Mouse (Mus musculus) urinary bladder, postnatal 25 days (tissue): ENCODE data around the gene Sirt2.

Experiments used
- DNase-seq: peaks from one replicate; pipeline ENCODE4 v3.0.0; 2022; ENCODE audit warnings: low spot score

Sirt2 gene

GRCm38 (mm10) chr7:28795832-28796231 lies 29.3 kb downstream of the Sirt2 start:
- DNase-seq = no peak

DNA sequence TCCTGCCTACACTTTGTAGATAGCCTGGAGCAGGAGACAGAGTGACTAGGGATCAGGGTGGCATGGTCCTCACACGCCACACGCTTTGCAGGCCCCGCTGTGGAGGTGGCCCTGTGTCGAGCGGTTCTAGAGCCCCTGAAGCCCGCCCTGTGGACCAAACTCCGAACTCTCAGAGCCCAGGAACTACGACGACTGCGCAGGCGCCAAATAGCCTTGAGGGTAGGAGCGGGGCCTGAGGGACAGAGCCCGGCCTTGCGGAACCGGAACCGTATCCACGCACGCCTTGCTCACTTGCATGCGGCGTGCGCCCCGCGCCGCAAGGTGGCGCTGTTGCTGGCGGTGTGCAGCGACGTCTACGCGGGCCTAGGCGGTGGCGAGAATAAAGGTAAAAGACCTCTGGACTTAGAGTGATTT lies 30.0 kb downstream of the Sirt2 start:
- DNase-seq = peak; percentile 85

- no peak for DNase-seq
Observed at GRCm38 (mm10) chr7:28799994-28800393, 33.5 kb downstream of the Sirt2 start.

DNA sequence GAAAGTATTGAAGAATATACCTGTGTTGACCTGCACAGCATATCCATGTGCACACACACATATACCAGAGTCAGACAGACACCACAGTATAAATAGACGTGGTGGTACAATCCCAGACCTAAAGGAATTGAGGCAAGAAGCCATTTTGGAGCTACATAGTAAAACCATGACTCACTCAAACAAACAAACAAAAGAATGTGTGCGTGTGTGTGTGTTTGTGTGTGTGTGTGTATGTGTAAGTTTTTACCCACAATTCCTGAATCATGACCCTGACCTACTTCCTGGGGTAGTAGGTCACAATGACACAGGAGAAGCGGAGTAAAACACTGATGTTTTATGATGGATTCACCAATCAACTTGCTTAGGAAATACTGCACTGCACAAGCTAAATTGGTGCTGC lies 34.9 kb downstream of the Sirt2 start:
- DNase-seq = no peak

DNA sequence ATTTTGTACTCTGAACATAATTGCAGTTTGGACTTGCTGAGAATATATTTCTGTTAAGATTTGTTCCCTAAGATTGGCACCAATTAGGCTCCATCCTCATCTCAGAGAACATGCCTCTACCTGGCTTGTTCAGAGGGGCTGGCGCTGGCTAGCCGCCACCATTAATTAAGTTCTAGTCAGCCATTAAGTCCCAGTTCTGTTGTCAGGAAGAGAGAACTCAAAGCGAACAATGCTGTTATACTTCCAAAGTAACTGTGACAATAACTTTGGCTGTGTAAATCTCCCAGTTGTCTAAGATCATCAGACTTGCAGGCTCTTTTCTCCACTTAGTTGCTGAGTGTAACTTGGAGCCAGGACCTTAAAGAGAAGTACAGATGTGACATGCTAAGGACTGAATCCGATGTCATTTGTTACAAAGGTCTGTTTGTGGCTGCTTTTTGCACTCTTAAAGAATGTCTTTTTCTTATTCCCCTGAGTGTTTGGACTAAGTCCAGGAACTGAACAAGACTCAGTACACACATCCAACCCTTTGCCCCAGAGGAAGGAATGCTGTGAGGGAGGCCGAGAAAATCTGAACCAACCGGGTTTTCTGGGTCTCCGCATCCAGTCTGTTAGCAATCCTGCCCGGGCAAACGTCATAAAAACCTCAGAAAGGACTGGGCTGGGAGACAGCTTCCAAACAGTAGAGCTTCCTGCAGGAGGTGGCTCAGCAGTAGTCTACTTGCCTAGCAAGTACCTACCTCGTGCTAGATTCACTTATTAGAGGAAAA lies 35.6 kb downstream of the Sirt2 start:
- peak; percentile 61 for DNase-seq

DNA sequence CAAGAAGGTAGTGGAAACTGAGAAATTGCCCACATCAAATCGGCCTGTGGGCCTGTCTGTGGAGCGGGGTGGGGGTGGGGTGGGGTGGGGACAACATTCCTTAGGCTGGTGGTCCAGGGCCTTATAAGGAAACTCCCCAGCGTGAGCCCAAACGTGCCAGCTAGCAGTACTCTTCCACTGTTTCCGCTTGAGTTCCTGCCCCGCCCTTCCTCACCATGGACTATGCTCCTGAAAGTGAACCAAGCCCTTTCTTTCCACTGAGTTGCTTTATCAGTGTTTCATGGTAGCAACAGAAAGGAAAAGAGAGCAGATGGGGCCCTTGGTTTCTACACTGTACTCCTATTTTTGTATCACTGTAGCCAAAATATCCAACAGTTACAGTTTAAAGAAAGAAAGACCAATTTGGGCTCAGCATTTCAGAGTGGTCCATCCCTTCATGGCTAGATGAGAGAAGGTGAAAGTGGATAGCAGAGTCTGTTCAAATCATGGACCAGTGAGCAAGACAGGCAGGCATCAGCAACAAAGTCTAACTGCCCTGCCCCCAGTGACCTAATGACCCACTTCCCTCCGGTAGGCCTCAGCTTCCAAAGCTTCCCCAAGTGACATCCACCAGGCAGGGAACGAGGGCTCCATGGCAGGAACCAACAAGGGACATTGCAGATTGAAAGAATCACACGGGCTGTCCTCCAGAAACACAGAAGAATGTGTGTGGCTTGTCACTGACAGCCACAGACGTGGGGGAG lies 36.5 kb downstream of the Sirt2 start:
- DNase-seq = no peak

DNA sequence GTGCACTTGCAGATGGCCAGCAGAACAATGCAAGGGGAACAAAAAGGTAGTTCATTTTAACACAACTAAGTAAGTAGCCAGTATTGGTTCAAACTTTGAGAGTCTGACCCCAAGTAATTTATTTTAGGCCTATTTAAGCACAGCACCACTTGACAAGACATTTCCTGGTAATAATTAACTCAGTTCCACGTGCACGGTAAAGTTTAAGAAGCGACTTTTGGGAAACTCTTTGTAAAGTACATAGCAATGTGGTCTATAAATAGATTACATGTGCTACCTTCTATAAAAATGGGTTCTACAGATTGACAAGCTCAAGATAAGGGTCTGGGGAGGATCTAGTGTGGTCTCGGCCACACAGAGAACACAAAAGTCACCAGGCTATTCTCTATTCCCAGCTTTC lies 37.2 kb downstream of the Sirt2 start:
- no peak for DNase-seq

DNA sequence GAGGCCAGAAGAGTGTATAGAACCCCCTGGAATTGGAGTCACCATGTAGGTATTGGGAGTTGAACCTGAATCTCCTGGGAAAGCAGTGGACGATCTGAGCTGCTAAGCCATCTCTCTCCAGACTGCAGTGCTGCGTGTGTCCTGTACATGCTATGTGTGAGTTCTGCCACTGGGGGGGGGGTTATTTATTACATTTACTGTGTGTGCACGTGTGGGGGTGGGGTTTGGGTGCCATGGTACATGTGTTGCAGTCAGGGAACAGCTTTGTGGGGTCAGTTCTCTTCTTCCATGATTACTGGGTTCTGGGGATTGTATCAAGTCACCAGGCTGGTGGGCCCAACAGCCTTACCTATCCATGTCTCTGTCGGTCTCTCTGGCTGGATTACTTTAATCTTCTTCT lies 40.3 kb downstream of the Sirt2 start:
- no peak for DNase-seq

- no peak for DNase-seq
Observed at GRCm38 (mm10) chr7:28807641-28808220, 41.2 kb downstream of the Sirt2 start.

- no peak for DNase-seq
Observed at GRCm38 (mm10) chr7:28808221-28808941, 41.8 kb downstream of the Sirt2 start, which contains the start of gene Hnrnpl. Hnrnpl (plus strand) TSS chr7:28808541.

DNA sequence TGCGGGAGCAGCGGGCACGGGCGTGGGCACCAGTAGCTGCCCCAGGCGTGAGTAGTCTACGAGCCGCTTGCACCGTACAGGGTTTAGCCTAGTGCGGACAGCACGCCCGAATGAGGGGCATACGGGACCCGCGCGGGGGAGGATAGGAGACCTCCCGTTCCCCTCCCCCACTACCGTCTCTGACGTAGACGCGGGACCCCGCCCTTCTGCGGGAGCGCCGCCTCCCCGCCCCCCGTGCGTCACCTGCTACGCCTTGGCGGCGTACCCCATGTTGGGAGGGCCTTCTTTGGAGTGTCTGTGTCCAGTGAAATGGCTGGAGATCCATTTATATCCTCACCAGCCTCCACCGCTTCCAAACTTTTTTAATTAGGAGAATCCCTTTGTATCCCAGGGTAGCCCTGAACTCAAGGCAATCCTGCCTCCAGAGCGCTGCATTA lies 42.4 kb downstream of the Sirt2 start:
- peak; percentile 97 for DNase-seq

DNA sequence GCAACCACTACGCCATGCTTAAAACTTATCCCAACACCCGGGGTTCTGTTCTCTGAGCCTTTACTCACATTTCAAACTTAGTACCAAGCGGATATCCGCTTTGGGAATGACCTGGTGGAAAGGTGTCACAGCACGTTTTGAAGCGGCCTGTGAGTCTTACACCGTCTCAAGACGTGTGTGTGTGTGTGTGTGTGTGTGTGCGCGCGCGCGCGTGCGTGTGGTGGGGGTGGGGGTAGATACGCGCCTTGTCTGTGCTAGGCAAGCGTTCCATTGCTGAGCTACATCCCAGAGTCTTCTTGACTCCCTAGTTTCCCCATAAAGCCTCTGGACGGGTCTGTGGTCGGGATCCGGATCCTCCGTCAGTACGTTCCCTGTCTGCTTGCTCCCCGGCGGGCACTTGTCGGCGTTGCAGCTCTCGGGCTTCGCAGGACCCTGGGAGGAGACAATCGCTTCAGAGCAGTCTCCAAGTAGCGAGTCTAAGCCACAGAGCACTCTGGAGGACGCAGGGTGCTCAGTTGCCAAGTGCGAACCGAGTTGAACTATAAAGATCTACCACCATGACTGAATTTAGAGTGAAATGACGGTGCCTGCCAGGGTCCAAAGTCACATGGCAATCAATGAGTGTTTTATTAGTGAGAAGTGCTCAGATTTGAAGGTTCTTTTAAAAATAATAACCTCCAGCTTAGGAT lies 43.0 kb downstream of the Sirt2 start:
- DNase-seq = peak; percentile 56

GRCm38 (mm10) chr7:28810107-28811066 lies 43.9 kb downstream of the Sirt2 start:
- DNase-seq = peak; percentile 97

DNA sequence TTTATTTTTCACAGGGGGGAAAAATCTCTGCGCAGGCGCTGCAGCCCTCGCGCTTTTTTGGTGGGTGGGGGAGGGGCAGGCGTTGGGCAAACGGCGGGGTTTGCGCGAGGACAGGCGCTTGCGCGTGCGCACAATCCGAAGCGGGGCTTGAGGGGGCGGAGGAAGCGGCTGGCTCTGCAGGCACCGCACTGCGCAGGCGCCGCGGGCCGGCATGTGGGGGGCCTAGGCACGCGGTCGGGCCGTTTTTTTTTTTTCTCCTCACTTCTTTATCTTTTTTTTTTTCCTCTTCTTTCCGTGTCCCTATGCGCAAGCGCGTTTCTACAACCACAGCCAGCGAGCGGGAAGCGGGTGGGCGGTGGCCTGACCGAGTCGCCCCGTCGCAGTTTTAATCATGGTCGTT lies 44.7 kb downstream of the Sirt2 start:
- peak; percentile 93 for DNase-seq

DNA sequence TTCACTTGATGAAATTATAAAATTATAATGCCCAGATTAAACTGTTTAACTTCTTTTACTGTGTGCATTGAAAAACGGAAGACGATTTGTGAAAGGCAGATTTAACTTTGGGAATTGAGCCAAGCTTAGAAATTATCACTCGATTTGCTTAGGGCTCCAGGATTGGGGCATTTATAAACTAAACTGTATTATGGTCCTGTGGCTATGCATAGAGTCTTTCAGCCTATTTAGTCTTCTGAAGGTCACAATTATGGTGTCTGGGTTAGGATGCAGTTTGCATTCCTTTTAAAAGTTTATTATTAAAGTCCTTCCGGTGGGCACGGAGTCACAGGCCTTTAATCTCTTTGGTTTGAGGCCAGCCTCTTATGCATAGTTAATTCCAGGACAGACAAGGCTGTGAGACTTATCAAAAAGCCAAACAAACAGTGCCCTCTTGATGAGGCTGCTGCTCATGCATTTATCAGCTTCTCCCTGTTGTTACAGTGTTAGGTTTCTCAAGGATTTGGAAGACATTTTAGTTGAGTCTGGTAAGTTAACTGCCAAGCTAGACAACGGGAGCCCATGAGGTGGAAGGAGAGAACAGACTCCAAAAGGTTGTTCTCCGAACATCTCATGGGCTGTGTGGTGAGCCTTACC lies 45.2 kb downstream of the Sirt2 start:
- DNase-seq = no peak

DNA sequence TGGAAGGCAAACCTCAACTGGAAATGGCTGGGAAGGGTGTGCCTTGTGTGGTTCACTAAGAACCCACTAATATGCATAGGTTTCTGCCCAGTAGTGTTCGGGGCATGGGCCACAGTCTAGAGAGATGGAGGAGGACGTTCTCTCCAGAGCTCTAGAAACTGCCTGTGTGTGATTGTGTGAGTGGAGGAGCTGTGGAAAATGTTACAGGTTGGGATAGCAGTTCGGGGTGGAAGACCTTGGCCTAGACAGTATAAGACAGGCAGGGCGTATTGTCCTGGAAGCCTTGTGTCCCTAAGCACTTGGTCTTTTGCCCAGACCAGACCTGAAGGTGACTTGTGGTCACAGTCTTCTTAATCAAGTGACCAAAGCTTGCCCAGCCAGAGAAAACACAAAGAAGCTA lies 45.9 kb downstream of the Sirt2 start:
- DNase-seq = no peak

DNA sequence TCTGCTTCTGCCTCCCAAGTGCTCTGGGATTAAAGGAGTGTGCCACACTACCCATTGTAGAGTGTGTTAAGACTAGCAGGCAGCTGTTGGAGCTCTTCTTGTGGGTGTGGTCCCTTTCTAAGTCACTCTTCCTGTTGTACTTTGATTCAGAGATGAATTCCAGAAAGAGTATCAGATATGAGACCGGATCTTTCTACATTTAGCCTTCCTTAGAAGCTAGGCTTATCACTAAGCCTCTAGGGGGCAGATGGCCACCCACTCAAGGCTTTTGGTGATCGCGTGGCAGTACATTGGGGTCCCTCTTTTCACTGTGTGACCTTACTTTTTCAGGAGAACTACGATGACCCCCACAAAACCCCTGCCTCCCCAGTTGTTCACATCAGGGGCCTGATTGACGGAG lies 46.4 kb downstream of the Sirt2 start:
- no peak for DNase-seq

DNA sequence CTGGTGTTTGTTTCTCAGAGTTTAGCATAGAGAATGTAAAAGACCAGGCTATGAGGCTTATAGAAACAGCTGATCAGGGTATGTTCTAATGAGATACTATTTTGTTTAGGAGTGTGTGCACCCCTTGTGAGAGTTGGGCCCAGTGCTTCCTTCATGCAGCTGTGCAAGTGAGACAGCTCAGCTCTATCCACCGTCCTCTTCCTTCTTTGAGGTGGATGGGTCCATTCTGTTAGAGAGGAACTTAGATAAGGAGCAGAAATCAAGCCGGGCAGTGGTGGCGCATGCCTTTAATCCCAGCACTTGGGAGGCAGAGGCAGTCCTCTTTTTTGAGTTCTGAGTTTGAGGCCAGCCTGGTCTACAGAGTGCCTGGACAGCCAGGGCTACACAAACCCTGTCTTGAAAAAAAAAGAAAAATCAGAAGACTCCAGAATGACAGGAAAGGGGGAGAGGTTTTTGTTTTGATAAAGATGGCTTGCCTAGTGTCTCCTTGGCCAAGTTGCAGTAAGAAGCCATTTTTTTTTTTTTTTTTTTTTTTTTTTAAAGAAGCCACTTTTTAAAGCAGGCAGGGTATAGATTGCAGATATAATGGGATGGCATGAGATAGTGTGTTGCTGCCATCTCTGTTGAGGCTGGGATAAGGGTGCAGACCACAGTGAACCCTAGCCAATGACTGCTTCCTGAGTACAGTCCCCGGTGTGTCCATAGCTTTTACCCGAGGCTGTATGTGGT lies 47.9 kb downstream of the Sirt2 start:
- DNase-seq = no peak

GRCm38 (mm10) chr7:28815230-28815629 lies 48.7 kb downstream of the Sirt2 start:
- no peak for DNase-seq
